Mouse (Mus musculus): ENCODE measurements around the gene Unc5b.

Gene Unc5b

DNA sequence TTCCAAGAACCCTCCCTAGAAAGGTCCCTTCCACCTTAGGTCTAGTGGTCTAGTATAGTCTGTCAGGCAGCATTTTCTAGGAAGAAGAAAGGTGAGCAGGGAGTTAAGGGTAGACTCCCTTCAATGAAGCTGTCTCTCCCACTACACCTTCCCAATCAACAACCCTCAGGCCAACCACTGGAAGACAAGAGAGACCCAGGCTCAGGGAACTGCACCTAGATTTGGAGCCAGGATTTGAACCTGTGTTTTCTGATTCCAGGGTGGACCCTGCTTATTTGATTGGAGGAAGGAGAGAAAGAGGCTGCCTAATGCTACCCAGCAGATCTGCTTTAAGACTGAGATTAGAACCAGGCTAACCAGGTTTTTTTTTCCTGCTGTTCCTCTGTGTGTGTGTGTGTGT, 10.1 kb downstream of the Unc5b start:
- no peak for DNase-seq (ENCODE audit: low spot score in 2 of 2)

DNA sequence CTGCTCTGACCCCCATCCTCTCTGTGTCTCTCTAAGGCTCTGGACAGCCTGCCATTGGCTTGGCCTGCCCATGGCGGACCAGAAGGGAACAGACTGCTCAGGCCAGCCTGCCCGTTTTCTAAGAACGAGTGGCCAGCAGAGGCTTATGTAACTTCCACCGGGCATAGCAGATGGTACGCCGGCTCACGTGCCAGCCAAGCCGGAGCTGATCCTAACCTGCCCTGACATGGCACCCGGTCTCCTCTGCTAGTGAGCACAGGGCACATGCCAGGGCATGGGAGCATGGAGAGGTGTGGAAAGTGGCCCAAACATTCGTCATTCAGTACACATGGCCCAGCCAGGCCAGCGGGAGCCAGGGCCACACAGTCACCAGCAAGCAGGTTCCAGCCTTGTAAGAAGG, 10.8 kb downstream of the Unc5b start:
- peak; percentile 53 to 89 for DNase-seq (ENCODE audit: low spot score in 2 of 2)

GRCm38 (mm10) chr10:60819654-60820192, 11.7 kb downstream of the Unc5b start:
- no peak for DNase-seq (ENCODE audit: low spot score in 2 of 2)

- no peak for DNase-seq (ENCODE audit: low spot score in 2 of 2)
These were observed 12.2 kb downstream of the Unc5b start for GRCm38 (mm10) chr10:60819179-60819578.

DNA sequence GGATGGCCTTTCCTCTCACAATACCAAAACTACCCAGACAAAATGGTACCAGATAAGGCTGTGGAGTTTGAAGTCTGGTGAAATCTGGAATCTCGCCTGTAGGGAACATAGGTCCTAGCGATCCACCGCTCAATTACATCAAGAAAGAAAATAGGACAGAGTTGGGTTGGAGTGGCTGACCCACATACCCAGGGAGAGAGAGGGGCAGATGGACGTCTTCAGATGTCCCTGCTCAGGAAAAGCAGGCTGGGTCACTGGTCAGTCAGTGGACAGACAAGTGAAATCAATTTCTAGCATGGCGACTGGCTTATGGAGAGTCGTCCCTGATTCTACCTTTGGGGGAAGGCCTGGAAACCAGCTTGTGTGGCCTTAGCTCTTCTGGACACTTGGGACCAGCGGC, 12.7 kb downstream of the Unc5b start:
- no peak for DNase-seq (ENCODE audit: low spot score in 2 of 2)

DNA sequence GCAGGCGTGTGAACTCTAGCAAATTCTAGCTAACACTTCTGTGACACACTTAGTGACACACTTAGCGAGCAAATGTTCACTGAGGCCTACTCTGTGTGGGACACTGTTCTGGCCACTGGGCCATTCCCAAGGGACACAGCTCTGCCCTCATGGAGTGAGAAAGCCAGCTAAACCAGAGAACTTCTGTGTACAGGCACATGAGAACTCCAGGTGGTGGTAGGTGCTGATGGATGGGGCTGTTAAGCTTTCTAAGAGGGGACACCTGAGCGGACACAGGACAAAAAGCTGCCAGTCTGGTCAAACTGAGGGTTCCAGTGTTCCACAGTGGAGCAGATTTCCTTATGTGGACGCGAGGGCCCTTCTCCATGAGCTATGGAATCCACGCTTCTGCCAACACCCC, 13.5 kb downstream of the Unc5b start:
- DNase-seq (ENCODE audit: low spot score in 2 of 2), result no peak

- DNase-seq (ENCODE audit: low spot score in 2 of 2), result peak; percentile 56 to 85
These were observed 14.3 kb downstream of the Unc5b start for GRCm38 (mm10) chr10:60816872-60817648.

DNA sequence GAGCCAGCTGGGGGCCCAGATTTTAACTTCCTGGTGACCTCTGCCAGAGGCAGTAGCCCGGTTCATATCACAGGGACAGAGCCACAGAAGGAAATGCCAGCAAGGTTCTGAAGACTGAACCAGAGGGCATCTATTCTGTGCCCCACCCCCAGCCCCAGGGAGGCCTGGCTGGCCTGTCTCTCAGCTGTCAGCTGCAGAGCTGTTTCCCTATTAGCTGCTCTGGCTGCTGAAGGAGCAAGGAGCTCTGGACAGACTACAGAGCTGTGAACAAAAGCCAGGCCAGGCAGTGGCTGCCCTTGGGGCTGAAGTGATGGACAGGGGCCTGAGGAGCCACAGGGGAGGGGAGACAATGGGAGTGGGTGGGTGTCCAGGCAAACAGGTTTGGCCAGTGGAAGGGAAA, 15.5 kb downstream of the Unc5b start:
- no peak for DNase-seq (ENCODE audit: low spot score in 2 of 2)

- DNase-seq (ENCODE audit: low spot score in 2 of 2), result no peak
These were observed 16.3 kb downstream of the Unc5b start for GRCm38 (mm10) chr10:60815059-60815458.

GRCm38 (mm10) chr10:60814444-60815057, 16.8 kb downstream of the Unc5b start:
- DNase-seq (ENCODE audit: low spot score in 2 of 2), result no peak

GRCm38 (mm10) chr10:60813606-60814005, 17.8 kb downstream of the Unc5b start:
- no peak for DNase-seq (ENCODE audit: low spot score in 2 of 2)

GRCm38 (mm10) chr10:60811792-60812525, 19.4 kb downstream of the Unc5b start:
- no peak for DNase-seq (ENCODE audit: low spot score in 2 of 2)

- no peak for DNase-seq (ENCODE audit: low spot score in 2 of 2)
These were observed 22.9 kb downstream of the Unc5b start for GRCm38 (mm10) chr10:60808447-60808846.

- DNase-seq (ENCODE audit: low spot score in 2 of 2), result no peak
These were observed 23.7 kb downstream of the Unc5b start for GRCm38 (mm10) chr10:60807531-60808185.

DNA sequence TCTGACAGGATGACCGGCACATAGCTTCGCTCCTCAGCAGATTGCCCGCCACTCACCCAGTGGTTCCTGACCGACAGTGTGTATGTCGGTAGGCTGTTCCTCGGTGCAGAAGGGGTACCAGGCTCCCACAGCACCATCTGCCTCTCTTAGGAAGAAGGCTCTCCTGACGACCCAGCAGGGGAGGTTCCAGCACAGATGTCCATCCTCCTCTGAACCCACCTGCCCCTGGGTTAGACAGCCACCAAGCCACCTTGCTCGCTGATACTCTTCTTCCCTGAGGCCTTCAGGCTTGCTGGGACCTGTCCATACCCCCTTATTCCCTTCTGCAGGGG, 25.2 kb downstream of the Unc5b start:
- no peak for DNase-seq (ENCODE audit: low spot score in 2 of 2)

- no peak for DNase-seq (ENCODE audit: low spot score in 2 of 2)
These were observed 25.8 kb downstream of the Unc5b start for GRCm38 (mm10) chr10:60805436-60806206.

GRCm38 (mm10) chr10:60804865-60805264, 26.5 kb downstream of the Unc5b start:
- DNase-seq (ENCODE audit: low spot score in 2 of 2), result no peak

- no peak for DNase-seq (ENCODE audit: low spot score in 2 of 2)
These were observed 27.4 kb downstream of the Unc5b start for GRCm38 (mm10) chr10:60803971-60804370.

GRCm38 (mm10) chr10:60801898-60802412, 29.4 kb downstream of the Unc5b start:
- no peak for DNase-seq (ENCODE audit: low spot score in 2 of 2)

DNA sequence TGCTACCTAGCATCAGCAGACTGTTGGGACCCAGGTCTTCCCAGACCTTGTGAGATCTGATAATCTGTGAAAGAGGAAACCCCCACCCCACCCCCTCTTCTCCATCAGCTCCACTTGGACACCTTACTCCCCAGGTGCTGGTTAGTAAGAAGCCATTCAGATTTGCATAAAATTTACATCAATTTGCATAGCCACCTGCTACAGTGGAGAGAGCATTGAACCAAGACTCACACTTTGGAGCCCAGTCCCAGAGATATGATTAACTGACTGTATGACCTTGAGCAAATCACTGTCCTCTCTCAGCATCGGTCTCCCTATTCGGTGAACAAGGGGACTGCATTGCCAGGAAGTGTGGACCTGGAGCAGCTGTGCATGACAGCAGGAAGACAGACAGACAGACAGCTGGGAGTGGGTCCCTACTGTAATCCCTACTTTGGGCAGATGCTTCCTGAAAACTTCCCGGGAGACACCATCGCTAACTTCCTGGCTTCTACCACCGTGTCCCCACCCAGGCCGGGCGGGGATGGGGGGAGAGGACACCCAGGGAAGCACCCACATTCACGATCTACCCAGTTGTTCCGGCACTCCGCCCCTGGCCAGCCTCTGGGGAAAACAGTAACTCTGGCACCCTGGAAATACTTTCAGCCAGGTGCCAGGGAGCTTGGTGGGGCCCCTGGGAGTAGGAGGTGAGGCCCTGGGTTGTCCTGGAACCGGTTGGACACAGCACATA, 30.0 kb downstream of the Unc5b start:
- no peak for DNase-seq (ENCODE audit: low spot score in 2 of 2)

Measured in cerebellum, postnatal 4 days (tissue).